Mouse (Mus musculus): ENCODE data around the gene Phb.
"Not testable (repeated sequence)": the region's sequence is repeated elsewhere in the genome, so short reads cannot be mapped to it uniquely, and the experiment has no call there.

Gene Phb

DNA sequence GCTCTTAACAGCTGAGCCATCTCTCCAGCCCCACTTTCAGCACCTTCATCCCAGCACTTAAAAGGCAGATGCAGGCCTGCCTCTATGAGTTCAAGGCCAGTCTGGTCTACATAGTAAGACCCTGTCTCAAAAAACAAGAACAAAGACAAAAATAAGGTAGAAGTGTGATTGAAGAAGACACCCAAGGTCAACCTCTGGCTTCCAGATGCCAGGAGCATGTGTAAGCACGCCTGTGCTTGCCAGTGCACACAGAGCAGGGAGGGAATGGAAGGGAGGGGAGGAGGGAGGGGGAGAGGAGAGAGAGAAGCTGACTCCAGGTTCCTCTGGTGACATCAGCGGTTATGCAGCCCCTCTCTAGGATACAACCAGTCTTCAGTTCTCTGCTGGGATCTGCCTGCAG is 16.8 kb upstream of the Phb start:
- no peak for DNase-seq (ENCODE audit: low read depth, low spot score)

DNA sequence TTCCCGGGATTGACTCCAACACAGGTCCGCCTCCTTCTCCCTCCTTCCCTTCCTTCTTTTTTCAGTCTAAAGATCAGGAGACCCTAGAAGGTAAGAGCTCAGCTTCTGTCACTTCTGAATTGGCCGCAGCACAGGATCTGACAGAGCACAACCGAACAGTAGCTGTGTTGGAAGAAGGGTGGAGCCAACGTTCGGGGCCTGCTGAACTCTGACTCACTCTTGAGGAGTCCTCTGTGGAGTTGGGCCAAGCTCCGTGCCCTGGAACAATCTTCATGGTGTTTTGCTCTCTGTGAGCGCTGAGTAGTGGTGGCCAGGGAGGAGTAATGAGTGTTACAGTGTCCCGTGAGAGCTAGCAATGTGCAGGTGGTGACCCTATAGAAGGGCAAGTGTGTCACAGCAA is 15.8 kb upstream of the Phb start:
- no peak for DNase-seq (ENCODE audit: low read depth, low spot score)

DNA sequence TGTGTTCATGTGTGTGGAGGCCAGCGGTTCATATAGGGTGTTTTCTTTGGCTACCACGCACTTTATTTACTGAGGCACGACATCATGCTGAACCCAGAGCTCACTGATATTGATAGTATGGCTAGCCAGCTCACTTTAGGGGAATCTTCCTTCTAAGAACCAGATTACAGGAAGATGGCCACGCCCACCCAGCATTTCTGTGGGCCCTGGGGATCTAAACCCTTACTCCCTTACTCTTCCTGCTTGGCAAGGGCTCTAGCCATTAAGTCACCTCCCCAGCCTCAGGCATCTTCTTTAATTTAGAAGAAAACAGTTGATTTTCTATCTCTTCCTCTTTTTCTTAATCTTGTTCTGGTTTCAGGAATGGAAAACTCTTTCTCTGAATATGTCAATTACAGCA is 9.3 kb upstream of the Phb start:
- no peak for DNase-seq (ENCODE audit: low read depth, low spot score)

DNA sequence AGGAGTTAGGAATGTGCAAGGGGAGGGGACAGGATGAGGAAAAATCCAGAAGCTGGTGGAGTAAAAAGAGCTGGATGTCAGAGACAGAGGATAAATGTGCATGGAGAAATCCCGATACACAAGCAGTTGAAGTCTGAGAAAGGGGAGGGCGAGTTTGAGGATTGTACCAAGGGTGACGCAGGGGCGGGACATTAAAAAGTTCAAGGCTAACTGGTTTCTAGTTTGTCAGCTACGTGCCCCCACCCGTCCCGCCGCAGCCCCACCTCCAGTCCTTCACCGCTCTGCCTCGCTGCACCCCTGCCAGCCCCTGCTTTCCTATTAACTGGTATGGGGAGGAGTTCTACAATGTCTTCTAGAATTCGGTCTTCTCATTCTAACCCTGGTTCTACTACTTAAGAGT is 420 bp downstream of the Phb start:
- no peak for DNase-seq (ENCODE audit: low read depth, low spot score)

DNA sequence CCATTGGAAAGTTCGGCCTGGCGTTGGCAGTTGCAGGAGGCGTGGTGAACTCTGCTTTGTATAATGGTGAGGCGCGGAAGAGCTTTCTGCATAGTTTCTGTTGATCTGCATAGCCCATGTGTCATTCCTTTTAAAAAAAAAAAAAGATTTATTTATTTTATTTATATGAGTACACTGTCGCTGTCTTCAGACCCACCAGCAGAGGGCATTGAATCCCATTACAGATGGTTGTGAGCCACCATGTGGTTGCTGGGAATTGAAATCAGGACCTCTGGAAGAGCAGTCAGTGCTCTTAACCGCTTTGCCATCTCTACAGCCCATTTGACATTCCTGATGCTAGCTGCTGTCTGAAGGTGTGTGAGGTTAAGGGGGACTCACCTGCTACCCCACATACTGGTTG is 1.3 kb downstream of the Phb start:
- not testable (repeated sequence) for DNase-seq (ENCODE audit: low read depth, low spot score)

DNA sequence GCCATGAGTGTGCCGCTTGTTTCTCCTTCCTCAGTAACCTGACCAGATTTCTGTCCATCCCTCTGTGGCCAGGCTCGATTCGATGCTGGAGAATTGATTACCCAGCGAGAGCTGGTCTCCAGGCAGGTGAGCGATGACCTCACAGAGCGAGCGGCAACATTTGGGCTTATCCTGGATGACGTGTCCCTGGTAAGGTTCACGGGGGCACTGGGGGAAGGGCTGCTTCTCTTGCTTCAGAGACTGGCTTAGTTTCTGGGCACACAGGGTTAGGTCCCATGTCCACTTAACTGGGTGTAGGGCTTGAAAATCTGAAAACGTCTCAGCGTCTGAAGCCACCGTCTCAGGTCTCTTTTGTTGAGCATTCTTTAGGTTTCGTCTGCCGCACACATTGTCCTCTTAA is 8.7 kb downstream of the Phb start:
- no peak for DNase-seq (ENCODE audit: low read depth, low spot score)

DNA sequence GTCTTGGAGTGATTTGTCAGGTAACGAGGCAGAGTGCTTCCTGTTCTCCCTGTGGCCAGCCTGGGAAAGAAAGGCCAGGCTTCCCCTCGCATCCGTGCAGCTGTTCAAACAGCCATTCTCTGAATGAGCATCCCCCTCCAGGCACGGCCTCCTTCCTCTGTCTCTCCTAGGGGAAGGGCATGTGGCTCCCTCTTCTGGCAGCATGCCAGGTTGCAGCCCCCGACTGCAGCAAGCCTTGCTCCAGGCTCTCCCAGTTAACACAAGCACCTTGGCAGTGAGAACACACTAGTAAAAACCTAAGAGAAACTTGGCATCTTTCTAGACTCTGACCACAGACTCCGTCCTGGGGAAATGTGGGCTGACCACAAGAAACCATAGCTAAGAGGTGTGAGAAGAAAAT is 9.6 kb downstream of the Phb start:
- peak; percentile 74 for DNase-seq (ENCODE audit: low read depth, low spot score)

DNA sequence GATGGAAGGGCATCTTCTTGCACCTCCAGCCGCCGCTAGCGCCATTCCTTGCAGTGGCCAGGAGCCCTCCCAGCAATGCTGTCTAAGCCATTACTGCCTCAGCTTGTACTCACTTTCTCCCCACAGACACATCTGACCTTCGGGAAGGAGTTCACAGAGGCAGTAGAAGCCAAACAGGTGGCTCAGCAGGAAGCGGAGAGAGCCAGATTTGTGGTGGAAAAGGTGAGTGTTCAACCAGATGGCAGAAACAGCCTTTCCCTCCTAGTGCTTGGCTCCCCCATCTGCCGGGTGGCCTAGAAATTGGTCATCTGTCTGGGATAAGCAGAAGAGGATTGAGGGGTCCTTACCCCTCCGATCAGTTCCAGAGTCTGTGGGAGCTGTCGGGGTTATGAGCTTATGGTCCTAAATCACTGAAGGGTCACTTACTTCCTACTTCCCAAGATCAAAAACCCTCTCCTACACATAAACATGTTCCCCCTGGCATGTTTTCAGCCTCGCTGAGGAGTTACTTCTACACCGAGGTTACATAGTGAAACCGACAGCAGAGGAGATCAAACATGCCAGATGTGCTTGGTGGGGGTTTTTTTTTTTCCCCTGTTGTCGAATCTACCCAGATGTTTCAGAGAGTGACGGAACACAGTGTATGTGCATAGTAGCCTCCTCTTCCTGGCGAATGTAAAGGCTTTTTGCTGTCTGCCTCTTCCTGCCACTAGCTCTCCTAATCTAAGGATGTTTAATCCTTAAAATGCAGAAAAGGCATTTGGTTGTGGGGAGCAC is 11.4 kb downstream of the Phb start:
- no peak for DNase-seq (ENCODE audit: low read depth, low spot score)

DNA sequence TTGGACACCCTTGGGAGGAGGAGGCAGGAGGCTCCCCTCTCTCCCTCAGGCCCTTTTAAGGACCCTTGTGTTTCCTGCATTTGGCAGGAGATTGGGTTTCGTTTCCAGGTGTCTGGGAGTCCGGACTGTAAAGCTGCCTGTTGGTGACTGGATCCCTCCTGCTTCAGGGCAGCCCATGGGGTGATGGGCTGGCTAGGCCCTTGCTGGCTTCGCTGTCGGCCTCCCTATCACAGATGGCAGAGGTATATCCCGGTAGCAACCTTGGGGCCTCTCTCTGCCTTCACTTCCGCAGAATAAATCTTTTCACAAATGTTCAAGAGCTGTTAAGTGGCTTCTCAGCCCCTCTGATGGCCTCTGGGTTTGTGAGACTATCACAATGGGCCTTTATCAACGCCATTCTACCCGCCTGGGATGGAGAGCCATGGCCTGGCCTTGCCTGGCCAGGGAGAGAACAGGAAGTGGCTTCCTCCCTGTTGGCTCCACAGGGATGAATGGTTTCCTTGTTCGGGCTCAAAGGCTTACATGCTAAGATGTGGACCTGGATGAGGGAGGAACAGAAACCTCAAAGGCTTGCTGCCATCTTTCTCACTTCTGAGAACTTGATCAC is 15.3 kb downstream of the Phb start:
- DNase-seq (ENCODE audit: low read depth, low spot score), result no peak

DNA sequence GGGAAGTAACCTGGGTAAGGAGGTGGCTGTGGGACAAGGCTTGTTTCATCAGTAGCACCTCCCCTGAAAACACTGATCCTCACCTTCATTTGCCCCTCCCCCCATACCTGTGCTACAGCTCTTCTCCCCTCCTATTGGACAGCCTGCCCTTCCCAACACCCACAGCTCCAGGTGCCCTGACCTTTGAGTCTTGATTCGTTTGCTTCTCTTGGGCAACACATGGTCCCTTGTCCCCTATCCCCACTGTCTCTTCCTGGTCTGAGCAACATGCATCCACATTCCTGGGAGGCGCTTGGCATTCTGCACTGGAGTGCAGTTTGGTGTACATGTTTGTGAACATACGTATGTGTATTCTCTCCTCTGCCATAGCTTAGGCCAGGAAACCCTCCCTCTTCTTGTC is 16.2 kb downstream of the Phb start:
- no peak for DNase-seq (ENCODE audit: low read depth, low spot score)

DNA sequence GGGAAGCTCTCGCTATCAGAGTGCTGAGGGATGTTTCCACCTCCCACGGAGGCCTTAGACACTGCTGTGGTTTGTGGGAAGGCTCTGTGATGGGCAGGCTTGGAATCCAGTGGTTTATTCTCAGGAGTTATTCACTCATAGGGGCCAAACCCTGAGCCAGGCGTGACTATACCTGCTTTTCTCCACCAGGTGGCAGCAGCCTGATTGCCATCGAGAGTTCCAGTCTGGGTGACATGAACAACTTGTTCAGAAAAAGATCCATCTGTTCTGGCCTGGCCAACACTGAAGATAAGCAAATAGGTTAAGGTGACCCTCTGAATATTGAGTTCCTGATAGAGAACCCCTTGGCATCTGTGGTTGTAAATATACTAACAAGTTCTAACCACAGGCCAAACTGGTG is 19.3 kb downstream of the Phb start:
- DNase-seq (ENCODE audit: low read depth, low spot score), result no peak

DNA sequence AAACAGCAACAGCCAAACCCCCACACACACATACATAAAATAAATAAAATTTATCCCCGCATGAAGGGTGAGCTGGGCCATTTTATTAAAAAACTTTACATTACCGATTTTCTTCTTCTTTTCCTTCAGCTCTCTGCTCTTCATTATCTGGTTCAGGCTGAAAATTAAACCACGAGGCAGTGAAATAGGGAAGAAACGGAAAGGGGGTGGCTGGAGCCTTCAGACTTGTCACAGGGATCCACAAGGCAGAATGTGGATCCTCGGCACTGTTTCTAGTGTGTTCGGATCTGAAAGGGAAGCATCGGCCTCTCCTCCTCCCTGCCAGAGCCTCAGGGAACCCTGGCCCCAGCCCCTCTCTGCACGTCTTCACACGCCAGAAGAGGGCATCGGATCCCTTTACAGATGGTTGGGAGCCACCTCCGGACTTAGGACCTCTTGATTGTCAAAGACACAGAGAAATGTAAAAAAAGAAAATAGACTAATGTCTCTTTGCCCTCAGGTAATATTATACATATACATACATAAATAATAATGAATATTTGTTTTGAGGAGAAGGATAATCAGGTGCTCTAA is 20.4 kb downstream of the Phb start:
- DNase-seq (ENCODE audit: low read depth, low spot score), result no peak

DNA sequence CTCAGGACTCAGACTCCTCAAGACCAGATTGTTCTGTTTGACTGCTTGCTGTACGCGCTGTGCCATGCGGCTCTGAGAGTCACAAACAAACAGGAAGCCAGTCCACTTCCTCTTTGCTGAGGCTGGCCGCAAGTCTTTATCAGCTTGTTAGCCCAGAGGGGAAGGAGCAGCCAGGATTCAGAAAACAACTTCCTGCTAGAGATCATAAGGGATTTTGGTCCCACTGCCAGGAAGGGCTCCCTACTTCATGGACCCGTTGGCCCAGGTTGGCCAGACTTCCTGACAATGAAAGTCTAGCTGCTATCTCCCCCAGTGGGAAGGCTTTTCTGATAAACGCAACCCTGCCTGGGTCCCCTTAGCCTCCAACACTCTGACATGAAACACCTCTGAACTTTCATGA is 21.8 kb downstream of the Phb start:
- DNase-seq (ENCODE audit: low read depth, low spot score), result no peak

DNA sequence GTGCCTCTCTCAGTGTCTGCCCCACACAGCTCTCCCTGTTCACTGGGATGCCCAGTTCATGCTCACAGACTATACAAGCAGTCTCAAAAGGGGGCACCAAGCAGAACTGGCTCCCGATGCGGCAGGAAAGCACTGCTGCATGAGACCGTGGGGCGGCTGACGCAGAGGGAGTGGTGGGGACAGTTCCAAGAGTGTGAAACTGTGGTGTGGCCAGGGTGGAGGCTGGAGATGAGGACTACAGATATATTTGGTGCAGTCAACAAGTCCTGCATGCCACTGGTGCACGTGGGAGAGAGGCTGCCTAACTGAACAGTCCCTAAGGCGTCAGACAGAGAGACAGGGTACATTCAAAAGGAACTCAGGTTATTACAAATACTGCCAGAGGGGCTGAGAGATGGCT is 22.2 kb downstream of the Phb start:
- DNase-seq (ENCODE audit: low read depth, low spot score), result no peak

DNA sequence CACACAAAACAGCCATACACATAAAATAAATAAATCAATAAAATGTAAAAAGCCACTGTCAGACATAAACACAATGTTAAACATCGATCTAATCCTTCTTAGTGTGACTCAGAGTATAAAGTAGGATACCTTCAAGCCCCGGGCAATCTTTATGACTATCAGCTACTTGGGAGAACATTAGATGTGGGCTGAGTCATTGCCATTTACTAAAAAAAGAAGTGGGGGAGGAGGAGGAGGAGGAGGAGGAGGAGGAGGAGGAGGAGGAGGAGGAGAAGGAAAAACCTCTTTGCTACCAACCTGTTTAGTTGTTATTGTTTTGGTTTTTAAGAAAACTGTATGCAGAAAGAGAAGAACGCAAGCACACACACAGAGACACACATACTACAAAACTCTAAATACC is 22.8 kb downstream of the Phb start:
- no peak for DNase-seq (ENCODE audit: low read depth, low spot score)

DNA sequence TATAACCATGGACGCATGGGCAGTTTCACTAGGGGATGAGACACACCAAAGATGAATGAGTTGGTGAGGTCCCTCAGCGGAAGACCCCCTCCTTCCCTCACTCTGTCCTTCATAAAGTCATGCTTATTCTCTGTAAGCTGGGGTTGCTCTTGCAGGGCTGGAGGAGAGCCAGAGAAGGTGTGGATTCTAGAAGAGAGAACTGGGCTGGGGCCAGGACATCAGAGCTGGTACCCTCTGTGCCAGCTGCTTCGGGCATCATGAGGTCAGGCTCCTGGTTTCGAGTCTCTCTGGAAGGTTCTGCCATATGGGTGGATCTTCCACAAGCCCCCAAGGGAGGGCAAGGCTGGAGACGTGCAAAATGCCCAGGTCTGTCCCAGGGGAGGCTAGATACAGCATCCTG is 31.8 kb downstream of the Phb start:
- DNase-seq (ENCODE audit: low read depth, low spot score), result no peak

DNA sequence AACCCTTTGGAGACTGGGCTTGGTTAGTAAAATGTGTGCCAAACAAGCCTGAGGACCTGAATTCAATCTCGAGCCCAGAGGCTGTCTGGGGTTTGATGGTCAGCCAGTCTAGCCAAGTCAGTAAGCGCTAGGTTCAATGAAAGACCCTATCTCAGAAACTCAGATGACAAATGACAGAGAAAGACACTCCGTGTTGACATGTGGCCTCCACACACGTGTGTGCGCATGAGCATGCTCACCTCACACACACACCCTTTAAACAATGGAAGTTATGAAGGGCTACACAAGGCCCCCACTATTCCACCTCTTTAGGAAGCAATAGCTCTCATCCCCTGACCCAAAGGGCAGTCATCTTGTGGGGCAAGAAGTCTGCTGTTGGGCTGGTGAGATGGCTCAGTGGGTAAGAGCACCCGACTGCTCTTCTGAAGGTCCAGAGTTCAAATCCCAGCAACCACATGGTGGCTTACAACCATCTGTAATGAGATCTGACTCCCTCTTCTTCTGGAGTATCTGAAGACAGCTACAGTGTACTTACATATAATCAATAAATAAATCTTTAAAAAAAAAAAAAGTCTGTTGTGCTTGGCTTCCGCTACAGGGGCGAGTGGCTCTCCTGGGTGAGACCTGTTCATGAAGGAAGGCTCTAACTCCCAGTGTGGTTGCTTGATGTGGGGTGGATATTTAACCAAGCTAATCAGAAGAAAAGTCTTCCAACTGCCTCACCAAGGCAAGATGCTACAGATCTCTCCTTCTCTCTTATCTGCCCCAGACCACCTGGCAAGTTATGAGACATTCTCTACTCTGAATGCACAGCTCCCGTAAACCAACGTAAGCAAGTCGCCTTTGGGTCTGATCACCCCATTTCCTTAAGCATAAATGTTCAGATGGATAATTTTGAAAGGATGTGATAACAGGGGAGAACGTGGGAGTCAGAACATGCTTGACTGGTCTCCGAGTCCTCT is 34.3 kb downstream of the Phb start:
- no peak for DNase-seq (ENCODE audit: low read depth, low spot score)

DNA sequence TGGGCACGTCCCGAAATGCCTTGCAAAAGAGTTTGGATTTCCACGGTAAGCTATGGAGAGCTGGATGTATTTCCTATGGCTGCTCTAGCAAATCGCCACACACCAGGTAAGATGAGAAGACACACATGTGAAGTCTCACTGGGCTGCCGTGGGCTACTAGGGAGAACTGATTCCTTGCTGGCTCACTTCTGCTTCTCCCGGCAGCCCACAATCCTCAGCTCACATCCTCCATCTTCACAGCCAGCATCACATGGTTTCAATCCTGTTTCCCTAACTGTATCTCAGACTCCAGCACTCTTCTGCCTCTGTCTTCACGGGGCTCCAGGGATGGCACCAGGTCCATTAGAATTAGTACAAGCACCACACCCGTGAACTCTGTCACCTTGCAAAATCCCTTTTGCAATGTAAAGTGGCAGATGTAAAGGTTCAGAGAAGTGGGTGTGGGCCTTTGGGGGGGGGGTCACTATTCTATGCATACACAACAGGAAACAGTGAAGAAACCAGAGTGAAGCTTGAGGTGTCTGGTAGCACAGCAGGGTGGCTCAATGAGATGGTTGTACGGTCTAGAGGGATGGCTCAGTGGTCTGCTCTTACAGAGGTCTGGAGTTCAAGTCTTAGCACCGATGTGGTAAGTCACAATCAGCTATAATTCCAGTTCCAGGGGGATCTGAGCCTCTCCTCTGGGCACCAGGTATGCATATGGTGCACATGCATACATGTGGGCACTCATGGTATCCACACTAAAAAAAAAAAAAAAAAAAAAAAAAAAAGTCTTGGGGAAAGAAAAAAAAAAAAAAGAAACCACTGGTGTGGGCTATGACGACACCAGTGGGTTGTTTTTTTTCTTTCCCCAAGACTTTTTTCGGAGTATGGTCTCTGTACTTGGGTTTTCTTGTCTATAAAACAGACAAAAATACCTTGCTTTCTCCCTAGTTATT is 37.5 kb downstream of the Phb start:
- DNase-seq (ENCODE audit: low read depth, low spot score), result no peak

DNA sequence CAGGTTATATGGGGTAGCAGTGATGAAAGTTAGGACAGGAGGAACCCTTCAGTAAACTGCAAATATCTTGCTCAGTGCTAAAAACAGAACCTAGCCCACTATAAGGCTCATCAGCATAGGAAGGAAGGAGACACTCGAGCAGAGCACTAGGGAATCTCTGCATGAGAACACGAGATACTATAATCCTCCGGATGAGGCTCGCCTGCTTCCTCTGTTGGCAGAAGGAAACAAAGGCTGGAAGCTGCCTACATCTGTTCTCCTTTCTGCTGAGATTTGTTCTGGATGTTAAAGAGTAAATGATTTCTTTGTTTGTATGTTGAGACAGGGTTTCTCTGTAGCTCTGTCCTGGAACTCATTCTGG is 38.2 kb downstream of the Phb start:
- DNase-seq (ENCODE audit: low read depth, low spot score), result no peak

DNA sequence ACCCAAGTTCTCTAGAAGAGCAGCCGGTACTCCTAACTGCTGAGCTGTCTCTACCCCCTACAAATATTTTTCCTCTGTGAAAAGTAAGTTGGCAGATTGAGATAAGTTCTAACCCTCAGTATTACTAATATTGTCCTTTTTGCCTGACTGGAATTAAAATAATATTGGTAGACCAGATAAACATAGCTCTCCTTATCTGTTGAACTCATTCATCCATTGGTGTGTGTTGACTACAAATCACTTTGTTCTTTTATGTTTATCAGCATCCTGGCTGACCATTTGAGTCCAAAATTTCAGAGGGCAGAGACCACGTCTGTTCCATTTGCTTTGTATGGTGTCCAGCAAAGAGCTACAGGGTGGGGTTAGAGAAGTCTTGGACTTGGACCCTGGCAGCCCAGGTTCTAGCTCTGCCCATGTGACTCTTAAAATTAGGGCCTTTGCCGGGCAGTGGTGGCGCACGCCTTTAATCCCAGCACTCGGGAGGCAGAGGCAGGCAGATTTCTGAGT is 42.8 kb downstream of the Phb start:
- no peak for DNase-seq (ENCODE audit: low read depth, low spot score)

DNA sequence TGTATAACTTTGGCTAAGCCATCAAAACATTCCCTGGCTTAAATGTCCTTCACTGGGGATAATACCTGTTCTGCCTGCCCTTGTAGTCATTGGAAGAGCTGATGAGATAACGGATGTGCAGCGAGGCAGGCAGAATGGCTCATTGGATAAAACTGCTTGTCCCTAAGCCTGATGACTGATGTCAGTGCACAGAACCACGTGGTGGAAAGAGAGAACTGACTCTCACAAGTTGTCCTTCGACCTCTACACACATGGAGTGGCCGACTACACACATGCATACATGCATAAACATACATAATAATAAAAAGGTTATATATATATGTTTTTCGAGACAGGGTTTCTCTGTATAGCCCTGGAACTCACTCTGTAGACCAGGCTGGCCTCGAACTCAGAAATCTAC is 43.7 kb downstream of the Phb start:
- no peak for DNase-seq (ENCODE audit: low read depth, low spot score)
